Mouse (Mus musculus): ENCODE data around the gene Setx.

DNA sequence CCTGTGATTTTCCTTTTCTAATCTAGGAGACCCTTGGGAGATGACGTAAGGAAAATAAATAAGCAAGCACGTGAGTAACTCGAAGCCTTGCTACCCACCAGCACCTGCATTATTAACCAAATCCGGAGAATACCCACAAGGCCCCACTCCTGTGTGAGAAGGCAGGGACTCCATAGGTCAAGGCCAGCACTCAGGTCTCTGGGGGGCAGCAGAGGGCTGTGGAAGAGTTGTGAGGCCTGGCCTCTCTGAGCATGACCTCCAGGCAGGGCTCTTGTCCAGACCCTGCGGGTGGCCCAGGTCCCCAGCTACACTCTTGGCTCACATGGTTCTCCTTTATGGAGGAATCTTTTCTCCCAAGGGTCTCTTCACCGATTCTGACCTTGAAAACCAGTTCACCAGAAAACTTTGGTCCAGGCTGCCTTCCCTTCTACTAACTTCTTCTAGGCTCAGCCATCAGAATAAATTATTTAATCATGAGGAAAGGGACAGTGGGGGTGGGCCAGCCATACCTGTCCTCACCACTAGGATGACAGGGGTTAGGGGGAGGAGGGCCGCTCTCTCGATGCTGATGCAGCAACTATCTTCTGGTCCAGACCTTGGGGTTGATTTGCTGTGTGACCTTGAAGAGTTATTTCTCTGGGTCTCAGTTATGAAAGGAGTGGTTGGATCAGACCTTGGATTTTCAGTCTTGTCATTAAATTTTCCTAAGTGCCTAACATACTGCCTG is 92.5 kb downstream of the Setx start:
- TF ChIP-seq MAFK (IDR thresholded peaks at IDR 0.05; ENCODE audit: borderline replicate concordance, low read depth, low read length) = no peak
- TF ChIP-seq MYC (IDR thresholded peaks at IDR 0.05; ENCODE audit: low read depth, low read length) = no peak
- TF ChIP-seq CTCF (IDR thresholded peaks at IDR 0.05 in 2 of 3, conservative IDR thresholded peaks at IDR 0.05 in 1 of 3; ENCODE audit: control insufficient read depth in 1 of 3, insufficient read depth in 1 of 3, low read depth in 2 of 3, low read length in 3 of 3, poor library complexity in 1 of 3, severe bottlenecking in 1 of 3) = peak in 2 of 3 experiments; percentile 30 to 37; a peak in 3 of 6 replicates
